Mouse (Mus musculus): Measurements from ENCODE around the gene Trp53i13.
A peak's percentile ranks its signal among the peaks of the same experiment; 100 is the strongest.
"Not testable (repeated sequence)": the region's sequence is repeated elsewhere in the genome, so short reads cannot be mapped to it uniquely, and the experiment has no call there.

The Trp53i13 gene

GRCm38 (mm10) chr11:77515637-77516552 lies at the start of gene Trp53i13:
Gene Trp53i13 (minus strand): TSS chr11:77515980.
- no peak for DNase-seq (ENCODE audit: low spot score in 2 of 2)

DNA sequence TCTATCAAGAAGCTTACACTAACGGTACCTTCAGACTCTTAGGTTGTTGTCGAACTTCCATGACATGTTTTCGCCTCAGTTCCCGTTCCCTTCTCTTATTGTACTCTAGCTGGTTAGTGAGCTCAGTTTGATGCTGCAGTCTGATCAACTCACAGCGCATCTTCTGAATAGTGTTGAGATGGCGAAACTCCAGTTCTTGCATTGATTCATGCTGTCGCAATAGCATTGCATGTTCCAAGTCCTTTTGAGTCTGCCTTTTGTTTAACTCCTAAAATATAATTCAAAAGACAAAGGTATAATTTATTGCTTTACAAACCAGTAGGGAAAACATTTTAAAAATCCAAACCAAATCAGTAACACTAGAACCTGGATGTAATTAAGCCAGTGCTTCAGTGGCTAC lies 29.5 kb upstream of the Trp53i13 start:
- DNase-seq (ENCODE audit: low spot score in 2 of 2): no peak

DNA sequence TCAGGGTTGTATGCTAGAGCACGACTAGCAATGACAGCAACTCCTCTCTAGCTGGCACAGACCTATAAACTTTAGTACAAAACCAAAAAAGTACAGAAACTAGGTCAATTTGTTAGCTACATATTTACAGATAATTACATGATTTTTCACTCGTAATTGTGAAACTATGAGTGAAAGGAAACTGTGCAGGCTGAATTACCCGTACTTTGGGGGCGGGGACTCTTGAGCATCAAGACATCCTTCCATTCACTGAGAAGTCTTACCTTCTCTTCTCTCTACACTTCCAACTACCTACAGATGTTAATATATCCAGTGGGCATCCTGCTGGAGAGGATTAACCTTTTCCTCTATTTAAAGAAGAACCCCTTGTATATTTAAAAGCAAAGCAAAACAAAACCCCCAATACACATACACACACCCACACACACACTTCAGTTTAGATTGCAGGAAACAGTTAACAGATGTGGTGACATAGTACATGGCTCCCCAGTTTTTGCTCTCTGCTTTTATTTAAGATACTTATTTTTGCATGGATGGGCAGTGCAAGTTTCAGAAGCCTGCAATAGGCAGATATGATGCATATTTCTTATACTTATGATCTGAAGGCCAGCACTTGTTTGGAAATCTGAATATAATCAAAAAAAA lies 16.5 kb upstream of the Trp53i13 start:
- DNase-seq (ENCODE audit: low spot score in 2 of 2): no peak

GRCm38 (mm10) chr11:77530862-77531261 lies 15.1 kb upstream of the Trp53i13 start:
- DNase-seq (ENCODE audit: low spot score in 2 of 2): no peak

DNA sequence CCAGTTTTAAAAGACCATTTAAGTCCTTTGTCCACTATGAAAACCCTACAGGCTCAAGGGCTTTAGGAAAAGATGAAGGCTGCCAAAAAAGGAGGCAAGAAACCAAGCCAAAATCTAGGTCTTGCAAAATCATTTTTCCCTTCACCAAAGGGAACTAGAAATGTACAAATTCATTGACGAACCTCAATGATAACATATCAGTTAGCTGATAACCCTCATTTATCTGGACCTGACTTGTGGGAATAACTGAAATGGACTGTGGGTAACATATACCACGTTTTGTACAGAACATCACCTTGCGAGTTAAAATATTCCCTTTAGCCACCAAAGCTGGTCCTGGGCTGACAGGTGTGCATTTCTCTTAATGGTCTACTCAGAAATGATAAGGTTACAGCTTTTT lies 13.9 kb upstream of the Trp53i13 start:
- DNase-seq (ENCODE audit: low spot score in 2 of 2): no peak

- not testable (repeated sequence) for DNase-seq (ENCODE audit: low spot score in 2 of 2)
Observed at GRCm38 (mm10) chr11:77528420-77528819, 12.6 kb upstream of the Trp53i13 start.

DNA sequence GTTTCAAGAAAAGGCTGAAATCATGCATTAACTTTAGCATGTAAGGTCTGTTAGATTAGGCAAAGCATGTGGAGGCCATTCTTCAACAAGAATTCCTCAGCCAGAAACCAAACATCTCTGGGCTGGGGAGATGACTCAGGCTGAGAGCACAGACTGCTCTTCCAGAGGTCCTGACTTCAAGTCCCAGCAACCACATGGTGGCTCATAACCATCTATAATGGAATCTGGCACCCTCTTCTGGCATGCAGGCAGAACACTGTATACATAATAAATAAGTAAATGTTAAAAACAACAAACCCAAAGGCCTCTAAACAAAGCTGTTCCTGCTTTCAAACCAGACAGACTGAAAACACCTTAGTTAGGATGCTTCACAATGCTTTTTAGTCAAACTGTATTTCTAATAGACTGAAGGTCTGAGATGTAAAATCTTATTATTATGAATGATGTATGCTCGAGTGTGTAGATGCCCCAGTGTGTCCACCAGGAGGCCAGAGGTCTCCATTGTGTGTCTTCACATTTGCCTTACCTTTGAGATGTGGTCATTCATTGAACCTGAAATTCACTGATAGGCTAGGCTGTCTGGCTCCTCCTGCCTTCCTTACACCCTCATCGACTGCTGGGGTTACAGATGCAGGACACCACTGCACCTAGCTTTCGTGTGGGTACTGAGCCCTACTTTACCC lies 10.2 kb upstream of the Trp53i13 start:
- DNase-seq (ENCODE audit: low spot score in 2 of 2): no peak

DNA sequence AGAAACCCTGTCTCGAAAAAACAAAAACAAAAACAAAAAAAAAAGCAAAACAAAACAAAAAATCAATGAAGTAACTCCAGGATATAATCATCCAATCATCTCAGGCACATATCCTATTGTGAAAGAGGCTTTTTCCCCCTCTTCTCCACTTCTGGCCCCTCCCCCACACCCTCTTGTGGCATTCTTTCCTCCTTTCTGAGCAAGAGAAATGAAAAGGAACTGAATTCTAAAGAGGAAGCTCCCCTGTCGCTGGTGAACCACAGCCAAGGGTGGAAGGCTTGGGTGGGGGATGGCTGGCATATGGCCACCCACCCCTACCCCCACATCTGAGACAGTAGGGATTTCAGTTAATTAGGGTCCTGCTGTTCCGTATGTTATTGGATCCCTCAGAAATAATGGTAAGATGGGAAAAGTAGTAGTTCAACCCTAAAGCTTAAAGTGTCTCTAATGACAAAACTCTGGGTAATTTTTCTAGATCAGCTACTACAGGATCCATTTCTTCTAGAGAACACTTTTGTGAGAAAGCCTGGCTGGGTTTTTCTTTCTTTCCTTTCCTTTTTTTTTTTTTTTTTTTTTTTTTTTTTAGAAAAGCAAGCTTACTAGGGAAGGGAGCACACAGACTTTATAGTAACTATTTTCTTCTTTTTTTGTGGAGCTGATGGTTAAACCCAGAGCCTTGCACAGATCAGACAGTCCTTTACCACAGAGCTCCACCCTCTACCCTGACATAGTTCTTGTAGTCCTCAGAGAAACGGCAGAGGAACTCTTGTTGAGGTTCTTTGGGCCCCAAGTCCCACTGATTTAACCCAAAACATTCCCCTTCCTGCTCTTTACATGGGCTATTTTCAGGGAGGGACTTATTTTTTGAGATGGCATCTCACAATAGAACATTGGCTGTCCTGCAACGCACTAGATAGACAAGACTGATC lies 5.1 kb upstream of the Trp53i13 start:
- no peak for DNase-seq (ENCODE audit: low spot score in 2 of 2)

DNA sequence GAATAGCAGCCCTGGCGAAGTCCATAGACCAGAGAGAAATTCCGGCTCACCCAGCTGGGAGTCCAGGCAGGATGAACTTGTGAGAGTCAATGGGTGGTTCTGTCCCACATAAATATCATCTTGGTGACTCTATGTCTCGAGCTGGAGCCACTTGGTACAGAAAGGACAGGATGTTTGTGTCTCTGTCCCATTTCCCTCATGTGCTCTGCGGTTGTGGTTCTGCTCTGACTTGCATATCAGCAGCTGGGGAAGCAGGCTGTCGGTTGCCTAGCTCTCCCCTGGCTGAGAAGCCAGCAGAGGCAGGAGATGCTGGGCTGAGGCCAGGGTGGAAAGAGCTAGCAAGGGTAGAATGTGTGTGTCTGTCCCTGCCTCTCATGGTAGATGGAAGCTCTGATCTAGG lies 3.3 kb upstream of the Trp53i13 start, which contains the start of gene Gm10392:
TSS of gene Gm10392 (minus strand) at position 156 of the 400 bp plus-strand sequence.
- no peak for DNase-seq (ENCODE audit: low spot score in 2 of 2)

DNA sequence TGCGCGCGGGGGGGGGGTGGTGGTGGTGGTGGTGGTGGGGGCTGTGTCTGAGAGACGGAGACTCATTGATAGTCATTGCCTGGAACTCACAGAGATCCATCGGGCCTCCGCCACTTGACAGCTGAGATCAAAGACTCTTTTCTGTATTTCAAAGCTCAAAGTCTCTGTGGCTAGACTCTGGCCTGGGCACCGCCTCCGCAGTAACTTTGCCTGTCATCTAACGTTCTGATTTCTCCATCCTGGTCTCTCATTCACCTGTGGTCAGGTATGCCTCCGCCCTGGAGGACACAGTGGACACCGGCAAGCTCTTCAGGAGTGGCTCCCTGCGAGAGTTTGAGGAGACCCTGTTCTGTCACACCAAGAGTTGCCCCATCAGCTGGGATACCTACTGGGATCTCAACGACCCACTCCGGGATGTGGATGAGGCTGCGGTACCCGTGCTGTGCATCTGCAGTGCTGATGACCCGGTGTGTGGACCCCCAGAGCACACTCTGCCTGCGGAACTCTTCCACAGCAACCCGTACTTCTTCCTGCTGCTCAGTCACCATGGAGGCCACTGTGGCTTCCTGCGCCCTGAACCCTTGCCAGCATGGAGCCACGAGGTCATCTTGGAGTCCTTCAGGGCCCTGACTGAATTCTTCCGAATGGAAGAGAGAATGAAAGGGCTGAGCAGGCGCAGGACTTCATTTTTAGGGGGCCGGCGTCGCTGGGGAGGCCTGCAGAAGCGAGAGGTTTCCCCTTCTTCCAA lies 2.4 kb upstream of the Trp53i13 start:
- DNase-seq (ENCODE audit: low spot score in 2 of 2): no peak

DNA sequence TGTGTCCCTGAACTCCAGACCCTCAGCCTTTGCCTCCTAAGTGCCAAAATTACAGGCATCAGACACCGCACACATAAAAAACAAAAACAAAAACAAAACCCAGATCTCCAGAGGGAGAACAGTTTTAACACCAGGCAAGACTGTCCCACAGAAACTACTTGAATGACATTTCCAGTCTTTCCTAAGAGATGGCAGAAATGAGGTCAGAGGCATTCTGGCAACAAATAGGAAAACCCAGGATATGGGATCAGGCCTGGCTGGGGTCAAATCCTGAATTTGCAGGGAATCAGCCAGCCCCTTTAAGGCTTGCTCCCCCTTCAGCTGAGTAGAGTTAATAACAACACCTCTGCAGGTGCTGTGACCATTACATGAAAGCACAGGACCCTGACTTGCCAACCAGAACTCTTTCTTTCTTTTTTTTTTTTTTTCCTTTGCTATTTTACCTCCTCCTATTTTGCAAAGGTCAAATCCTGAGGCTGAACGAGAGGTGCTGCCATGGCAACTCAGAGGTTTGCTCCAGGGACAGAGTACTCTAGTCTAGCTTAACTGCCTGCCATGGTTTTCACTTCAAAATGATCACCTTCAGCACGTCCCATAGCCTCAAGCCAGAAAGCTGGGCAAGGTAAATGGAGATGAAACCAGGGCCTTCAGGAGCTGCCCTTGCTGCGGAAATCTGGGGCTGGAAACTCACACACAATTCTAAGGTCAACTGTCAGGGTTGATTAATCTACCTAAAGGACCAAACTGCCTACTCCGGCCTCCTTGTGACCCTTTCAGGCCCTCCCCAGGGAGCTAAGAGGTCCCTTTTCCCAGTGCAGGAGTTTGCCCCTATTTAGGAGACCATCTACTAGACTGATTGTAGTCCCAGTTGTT lies 1.0 kb upstream of the Trp53i13 start:
- DNase-seq (ENCODE audit: low spot score in 2 of 2): no peak

- peak; percentile 68 to 87 for DNase-seq (ENCODE audit: low spot score in 2 of 2)
Observed at GRCm38 (mm10) chr11:77514832-77515636, 746 bp downstream of the Trp53i13 start, which contains the start of gene Abhd15. Gene Abhd15 (plus strand): TSS chr11:77515121.

DNA sequence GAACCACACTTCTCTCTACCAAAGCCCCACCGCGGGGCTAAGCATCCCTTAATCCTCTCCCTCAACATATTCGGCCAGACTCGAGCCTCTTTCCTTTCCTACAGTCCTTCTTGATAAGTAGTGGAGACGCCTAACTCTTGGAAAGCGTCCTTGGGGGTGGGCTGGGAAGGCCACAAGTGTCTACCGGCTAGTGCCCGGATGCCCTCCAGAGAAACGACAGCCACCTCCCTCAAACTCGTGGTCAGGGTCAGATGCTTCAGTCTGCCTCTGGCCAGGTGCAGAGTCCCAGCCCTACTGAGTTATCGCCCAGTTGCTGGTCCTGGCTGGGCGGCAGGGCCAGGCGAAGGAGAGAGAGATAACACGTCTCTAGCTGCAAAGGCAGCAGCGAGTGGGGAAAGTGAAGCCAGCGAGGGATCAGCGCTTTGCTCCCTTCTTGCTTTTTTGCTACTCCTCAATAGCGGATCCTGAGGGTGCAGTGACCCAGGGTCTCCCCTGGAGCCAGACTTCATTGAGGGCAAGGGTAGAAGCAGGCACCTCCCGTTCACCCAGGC lies 1.4 kb downstream of the Trp53i13 start:
- DNase-seq (ENCODE audit: low spot score in 2 of 2): no peak

DNA sequence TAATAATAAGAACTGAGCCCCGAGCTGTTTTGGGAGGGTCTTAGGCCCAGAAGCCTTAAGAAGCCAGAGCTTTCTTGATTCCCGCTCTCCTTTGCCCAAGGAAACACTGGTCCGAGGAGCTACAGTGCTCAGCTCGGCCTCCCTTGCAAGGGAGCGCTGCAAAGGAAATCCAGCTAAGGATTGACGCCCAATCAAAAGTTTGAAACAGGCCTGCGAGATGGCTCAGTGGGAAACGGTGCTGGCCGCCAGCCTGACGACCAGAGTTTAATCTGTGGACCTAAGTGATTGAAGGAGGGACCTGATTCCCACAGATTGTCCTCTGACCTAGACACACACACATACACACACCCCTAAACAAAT lies 2.0 kb downstream of the Trp53i13 start:
- no peak for DNase-seq (ENCODE audit: low spot score in 2 of 2)

DNA sequence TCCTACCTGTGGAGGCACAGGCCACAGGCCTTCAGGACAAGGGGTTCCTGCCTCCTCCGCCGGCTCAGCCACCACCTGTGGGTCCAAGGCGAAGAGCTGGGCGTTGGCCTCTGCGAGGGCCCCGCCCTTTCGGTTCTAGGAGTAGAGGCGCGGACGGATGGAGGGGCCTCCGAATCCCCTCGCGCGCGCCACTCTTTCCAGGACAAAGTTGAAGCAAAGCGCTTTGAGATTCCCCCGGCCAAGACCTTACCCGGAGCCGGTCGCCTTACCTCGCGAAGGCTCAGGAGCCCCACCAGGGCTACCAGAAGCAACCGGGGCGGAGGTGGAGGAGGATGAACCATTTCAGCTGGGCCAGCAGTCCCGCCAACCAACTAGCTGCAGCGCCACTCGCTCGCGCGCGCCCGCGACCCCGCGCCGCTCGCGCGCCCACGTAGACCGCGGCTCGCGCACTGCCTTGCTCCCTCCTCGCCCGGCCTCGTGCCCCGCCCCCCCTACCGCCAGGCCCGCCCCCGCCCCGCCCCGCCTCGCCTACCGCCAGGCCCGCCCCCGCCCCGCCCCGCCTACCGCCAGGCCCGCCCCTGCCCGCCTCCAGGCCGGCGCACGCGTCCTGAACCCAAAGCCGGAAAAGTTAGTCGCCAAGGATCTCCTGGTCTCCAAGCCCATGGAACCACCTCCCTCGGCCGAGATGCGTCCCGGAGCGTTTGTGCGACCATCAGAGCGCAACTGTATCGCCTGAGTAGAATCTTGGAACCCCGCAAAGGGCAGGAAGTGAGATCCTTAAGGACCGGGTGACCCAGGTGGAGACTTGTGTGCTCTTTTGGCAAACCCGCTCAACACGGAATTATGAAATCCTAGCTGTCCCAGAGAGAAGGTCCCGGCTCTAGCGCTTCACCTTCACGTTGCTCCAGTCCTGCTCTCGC lies 2.6 kb downstream of the Trp53i13 start:
- DNase-seq (ENCODE audit: low spot score in 2 of 2): peak; percentile 82 to 84

DNA sequence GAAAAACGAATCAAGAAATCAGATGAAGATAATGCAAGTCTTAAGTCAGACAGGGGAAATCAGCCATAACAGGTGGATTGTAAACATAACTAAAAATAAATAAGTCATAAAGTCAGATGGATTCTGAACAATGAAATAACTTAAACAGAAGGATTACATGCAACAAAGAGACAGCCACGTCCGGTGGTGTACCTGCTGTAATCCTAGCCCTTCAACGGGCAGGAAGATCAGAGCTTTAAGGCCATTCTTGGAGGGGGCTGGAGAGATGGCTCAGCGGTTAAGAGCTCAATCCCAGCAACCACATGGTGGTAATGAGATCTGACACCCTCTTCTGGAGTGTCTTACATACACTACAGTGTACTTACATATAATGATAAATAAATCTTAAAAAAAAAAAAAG lies 4.4 kb downstream of the Trp53i13 start:
- no peak for DNase-seq (ENCODE audit: low spot score in 2 of 2)
